Mouse (Mus musculus) cerebellum, adult 2 months (tissue): Measurements from ENCODE around the gene Nxf1. TPM values are rescaled to one million over a fixed set of nuclear protein-coding genes. Genes with fewer than 3 reads are reported as not detected.

Experiments used
- DNase-seq, 2 experiments: peaks; one replicate each; pipeline ENCODE4 v3.0.0; 2021
- H3K27ac ChIP-seq: fragments of 200-500 bp; 2 replicates; pipeline ENCODE4 v1.5.1; 2012; ENCODE audit warnings: low read length, control low read depth, inconsistent platforms; ENCODE audit not compliant: insufficient read depth
- H3K27me3 ChIP-seq: fragments of 200-500 bp; 2 replicates; pipeline ENCODE4 v1.6.1; 2012; ENCODE audit warnings: inconsistent platforms, mild to moderate bottlenecking, low read length, moderate library complexity; ENCODE audit not compliant: control insufficient read depth, insufficient read depth
- H3K4me1 ChIP-seq: fragments of 200-500 bp; 2 replicates; pipeline ENCODE4 v1.6.1; 2011; ENCODE audit warnings: low read length; ENCODE audit not compliant: control insufficient read depth, insufficient read depth
- H3K4me3 ChIP-seq: fragments of 200-500 bp; replicated peaks from 2 replicates; pipeline ENCODE3; 2011; ENCODE audit warnings: mild to moderate bottlenecking, low read depth, low read length, control low read depth; ENCODE audit not compliant: insufficient read depth
- CTCF ChIP-seq: fragments of 200-500 bp; IDR thresholded peaks from 2 replicates; pipeline ENCODE4 v1.5.1; 2011; ENCODE audit warnings: low read depth, mild to moderate bottlenecking, control low read depth, low read length, moderate library complexity, borderline replicate concordance; ENCODE audit not compliant: insufficient read depth
- POLR2A ChIP-seq: fragments of 200-500 bp; IDR thresholded peaks from 2 replicates; pipeline ENCODE4 v1.6.1; 2011; ENCODE audit warnings: low read length, control low read depth, borderline replicate concordance; ENCODE audit not compliant: insufficient read depth
- WGBS: fragments of 180-500 bp; shearing (Covaris S2); methylation state at CpG from one replicate; pipeline ENCODE4 v1.1.7; 2018; 5-methylcytosine and 5-hydroxymethylcytosine counted together
- polyA plus RNA-seq: library from polyadenylated mRNA; depleted of rRNA; stranded (reverse); fragments of >200 nt; gene quantifications from 2 replicates; pipeline ENCODE4 v1.2.3, GENCODE M21; 2012; rRNA removed

Gene Nxf1
- 134 and 135 TPM in 2 replicates for polyA plus RNA-seq

GRCm38 (mm10) chr19:8756635-8757387 lies at the start of gene Nxf1:
Nxf1 (plus strand) TSS chr19:8757073.
- H3K4me1 ChIP-seq = no peaks in the 10 kb centered on the region
- peak; percentile 88 for TF ChIP-seq POLR2A
- no peak for TF ChIP-seq CTCF
- peak within 1 kb of the TSS; percentile 95 for H3K4me3 ChIP-seq
- WGBS = under 1% methylated on average over 75 of the region's 75 CpGs
- no peaks in the 10 kb centered on the region for H3K27me3 ChIP-seq
- peak; percentile 90 to 91 for DNase-seq
- peak within 1 kb of the TSS; percentile 58; the same call in 1 of the 2 replicates for H3K27ac ChIP-seq

- Histone ChIP-seq H3K27me3 (no peaks in the 10 kb centered on the region), H3K27ac (no peak overlapping the region), H3K4me3 (no peak overlapping the region), H3K4me1 (peaks cover under 1% of the 10 kb centered on the region; the same call in 1 of the 2 replicates)
- TF ChIP-seq CTCF = no peak
- no peak for TF ChIP-seq POLR2A
- WGBS = 90% methylated on average over 8 of the region's 8 CpGs
- no peak for DNase-seq
These were observed 47.9 kb upstream of the Nxf1 start for GRCm38 (mm10) chr19:8708954-8709353.

GRCm38 (mm10) chr19:8710057-8710456 lies 46.8 kb upstream of the Nxf1 start:
- WGBS = 89% methylated on average over 2 of the region's 2 CpGs
- no peak for DNase-seq

GRCm38 (mm10) chr19:8711506-8711905 lies 45.4 kb upstream of the Nxf1 start:
- 58% methylated on average over 4 of the region's 4 CpGs for WGBS
- no peak for TF ChIP-seq CTCF
- no peak for TF ChIP-seq POLR2A
- H3K27me3 ChIP-seq = no peaks in the 10 kb centered on the region
- peaks cover 9% of the 10 kb centered on the region; the same call in 1 of the 2 replicates for H3K4me1 ChIP-seq
- DNase-seq = no peak
- H3K27ac ChIP-seq = no peak overlapping the region
- no peak overlapping the region for H3K4me3 ChIP-seq

More at GRCm38 (mm10) chr19:8710057-8710456, 46.8 kb upstream of the Nxf1 start:
- TF ChIP-seq CTCF = no peak
- TF ChIP-seq POLR2A = no peak
- Histone ChIP-seq H3K27me3 (no peaks in the 10 kb centered on the region), H3K27ac (no peak overlapping the region), H3K4me1 (peaks cover 3% of the 10 kb centered on the region; the same call in 1 of the 2 replicates), H3K4me3 (no peak overlapping the region)

GRCm38 (mm10) chr19:8711949-8712869 lies 44.7 kb upstream of the Nxf1 start:
- no peaks in the 10 kb centered on the region for H3K27me3 ChIP-seq
- WGBS = 58% methylated on average over 10 of the region's 10 CpGs
- H3K27ac ChIP-seq = no peak overlapping the region

GRCm38 (mm10) chr19:8712870-8713305 lies 44.0 kb upstream of the Nxf1 start:
- no peak for TF ChIP-seq CTCF
- no peak for TF ChIP-seq POLR2A
- WGBS = 4% methylated on average over 13 of the region's 13 CpGs

More at GRCm38 (mm10) chr19:8711949-8712869, 44.7 kb upstream of the Nxf1 start:
- no peak for DNase-seq
- peak overlapping the region; percentile 24 for H3K4me3 ChIP-seq
- H3K4me1 ChIP-seq = peaks cover 12% of the 10 kb centered on the region; the same call in 1 of the 2 replicates
- TF ChIP-seq CTCF = no peak
- TF ChIP-seq POLR2A = no peak

GRCm38 (mm10) chr19:8713306-8713996 lies 43.4 kb upstream of the Nxf1 start:
- H3K27me3 ChIP-seq = no peaks in the 10 kb centered on the region
- DNase-seq = peak; percentile 90 to 92
- H3K27ac ChIP-seq = peak overlapping the region; percentile 23
- under 1% methylated on average over 51 of the region's 51 CpGs for WGBS
- H3K4me3 ChIP-seq = peak overlapping the region; percentile 74
- TF ChIP-seq CTCF = peak; percentile 68
- peak; percentile 55; the same call in 1 of the 2 replicates for TF ChIP-seq POLR2A
- H3K4me1 ChIP-seq = peaks cover 12% of the 10 kb centered on the region; the same call in 1 of the 2 replicates

More at GRCm38 (mm10) chr19:8712870-8713305, 44.0 kb upstream of the Nxf1 start:
- Histone ChIP-seq H3K27me3 (no peaks in the 10 kb centered on the region), H3K4me3 (peak overlapping the region; percentile 74), H3K4me1 (peaks cover 12% of the 10 kb centered on the region; the same call in 1 of the 2 replicates), H3K27ac (no peak overlapping the region)
- DNase-seq = peak; percentile 40 to 46
